Mouse (Mus musculus) intestine, postnatal 0 days (tissue): ENCODE results near the gene Prkcz. TPM values are rescaled to one million over a fixed set of nuclear protein-coding genes. Genes with fewer than 3 reads are reported as not detected.
A peak's percentile ranks its signal among the peaks of the same experiment; 100 is the strongest.

Source experiments
- ATAC-seq: fragments of 200-750 bp; cut with Nextera tagmentation; 2 replicates; pipeline ENCODE4 v1.8.0; 2017; ENCODE audit warnings: mild to moderate bottlenecking, moderate TSS enrichment, moderate library complexity
- H3K27ac ChIP-seq: fragments of 300-500 bp; sonication (generic); 2 replicates; pipeline ENCODE4 v1.5.1; 2014; ENCODE audit warnings: mild to moderate bottlenecking, low read depth, low read length, moderate library complexity
- H3K27me3 ChIP-seq: fragments of 300-500 bp; sonication (generic); replicated peaks from 2 replicates; pipeline ENCODE4 v1.6.1; 2014; ENCODE audit warnings: low read length, mixed read lengths; ENCODE audit not compliant: control insufficient read depth, insufficient read depth
- H3K36me3 ChIP-seq: fragments of 300-500 bp; sonication (generic); 2 replicates; pipeline ENCODE4 v1.6.1; 2014; ENCODE audit warnings: mild to moderate bottlenecking, moderate library complexity; ENCODE audit not compliant: control insufficient read depth, insufficient read depth
- H3K4me1 ChIP-seq: fragments of 300-500 bp; sonication (generic); replicated peaks from 2 replicates; pipeline ENCODE4 v1.6.1; 2014; ENCODE audit warnings: antibody characterized with exemption, low read length, mixed read lengths; ENCODE audit not compliant: control insufficient read depth, insufficient read depth
- H3K4me2 ChIP-seq: fragments of 300-500 bp; sonication (generic); replicated peaks from 2 replicates; pipeline ENCODE4 v1.6.1; 2014; ENCODE audit warnings: low read depth, mild to moderate bottlenecking, moderate library complexity
- H3K4me3 ChIP-seq: fragments of 300-500 bp; sonication (generic); 2 replicates; pipeline ENCODE4 v1.5.1; 2014; ENCODE audit warnings: low read depth, low read length
- H3K9ac ChIP-seq: fragments of 300-500 bp; sonication (generic); 2 replicates; pipeline ENCODE4 v1.6.1; 2014; ENCODE audit warnings: mild to moderate bottlenecking, low read depth, low read length
- H3K9me3 ChIP-seq: fragments of 300-500 bp; sonication (generic); 2 replicates; pipeline ENCODE4 v1.6.1; 2016; ENCODE audit warnings: mixed run types; ENCODE audit not compliant: control insufficient read depth
- CTCF ChIP-seq: sonication (generic); IDR thresholded peaks from 2 replicates; pipeline ENCODE4 v1.5.1; 2016; ENCODE audit warnings: low read depth, mild to moderate bottlenecking, control low read depth, antibody characterized with exemption, moderate library complexity
- WGBS: fragments of 180-500 bp; shearing (Covaris S2); extraction: QIAGEN DNeasy Blood & Tissue Kit; methylation state at CpG from one replicate; pipeline ENCODE4 v1.1.7; 2014; 5-methylcytosine and 5-hydroxymethylcytosine counted together
- polyA plus RNA-seq: library from polyadenylated mRNA; unstranded; fragments of >200 nt; fragmentation: Nextera tagmentation; extraction: Ambion mirVana; gene quantifications from 2 replicates; pipeline ENCODE4 v1.2.1, GENCODE M21; 2015

Gene Prkcz
- polyA plus RNA-seq, 1 experiment from 2014 or later, result 31.7 TPM

DNA sequence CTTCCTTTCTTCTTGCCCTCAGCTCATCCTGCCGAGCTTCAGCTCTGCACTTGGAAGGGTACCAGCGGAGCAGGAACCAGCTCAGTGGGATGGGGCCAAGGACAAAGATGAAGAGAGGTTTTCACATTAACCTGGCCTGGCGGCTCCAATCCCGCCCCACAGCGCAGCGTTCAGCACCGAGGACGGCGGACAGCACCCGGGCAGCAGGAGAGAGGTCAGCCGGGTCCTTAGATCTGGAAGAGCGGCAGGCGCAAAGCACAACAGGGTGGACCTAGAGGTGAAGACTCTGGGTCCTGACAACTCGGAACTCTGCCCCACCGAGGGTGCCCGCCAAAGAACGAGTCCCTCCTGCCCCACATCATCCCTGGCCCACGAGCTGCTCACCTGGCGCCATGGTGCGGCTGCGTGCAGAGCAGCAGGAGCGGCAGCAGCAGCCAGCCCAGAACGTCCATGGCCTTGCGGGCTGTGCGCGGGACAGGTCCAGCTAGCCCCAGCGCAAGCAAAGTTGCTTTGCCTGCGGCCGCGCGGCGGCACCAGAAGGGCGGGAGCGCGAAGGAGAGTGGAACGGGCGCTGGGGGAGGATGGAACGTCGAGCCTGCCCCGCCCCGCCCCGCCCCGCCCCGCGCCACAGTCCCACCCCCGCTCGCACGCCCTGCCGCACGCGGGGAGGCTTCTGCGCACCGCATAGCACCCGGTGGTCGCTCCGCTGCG is 36.5 kb upstream of the Prkcz start, which contains the start of gene Gabrd:
TSS of gene Gabrd (minus strand) at position 602 of the 711 bp plus-strand sequence.
- 1% methylated on average over 50 of the region's 57 CpGs for WGBS
- Histone ChIP-seq H3K27me3 (peaks cover 19% of the 10 kb centered on the region), H3K4me1 (peaks cover 8% of the 10 kb centered on the region; the same call in 1 of the 2 replicates), H3K9ac (no peak within 1 kb of the TSS), H3K4me3 (peak within 1 kb of the TSS; percentile 35), H3K9me3 (no peaks in the 10 kb centered on the region), H3K27ac (no peak within 1 kb of the TSS), H3K4me2 (peak within 1 kb of the TSS; percentile 84), H3K36me3 (no peaks in the 10 kb centered on the region)
- peak; percentile 68 for ATAC-seq
- TF ChIP-seq CTCF, result peak; percentile 28; the same call in 1 of the 2 replicates

DNA sequence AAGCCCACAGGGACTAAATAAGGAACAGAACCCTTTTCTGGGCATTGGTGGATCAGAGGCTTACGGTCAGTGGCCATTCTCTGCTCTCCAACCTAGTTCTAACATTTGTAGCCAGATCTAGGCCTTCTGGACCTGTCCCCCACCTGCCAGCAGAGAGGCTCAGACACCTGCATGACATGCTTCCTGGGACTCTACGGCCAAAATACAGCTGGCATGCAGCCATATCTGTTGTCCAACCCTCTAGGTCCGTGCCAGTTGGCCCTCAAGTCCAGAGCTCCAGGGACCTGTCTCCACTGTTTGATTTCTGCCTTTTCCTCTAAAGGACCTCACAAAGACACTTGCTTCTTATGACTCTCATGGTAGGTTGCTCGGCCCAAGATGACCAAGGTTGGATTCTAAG is 35.6 kb upstream of the Prkcz start:
- 86% methylated on average over 4 of the region's 4 CpGs for WGBS

DNA sequence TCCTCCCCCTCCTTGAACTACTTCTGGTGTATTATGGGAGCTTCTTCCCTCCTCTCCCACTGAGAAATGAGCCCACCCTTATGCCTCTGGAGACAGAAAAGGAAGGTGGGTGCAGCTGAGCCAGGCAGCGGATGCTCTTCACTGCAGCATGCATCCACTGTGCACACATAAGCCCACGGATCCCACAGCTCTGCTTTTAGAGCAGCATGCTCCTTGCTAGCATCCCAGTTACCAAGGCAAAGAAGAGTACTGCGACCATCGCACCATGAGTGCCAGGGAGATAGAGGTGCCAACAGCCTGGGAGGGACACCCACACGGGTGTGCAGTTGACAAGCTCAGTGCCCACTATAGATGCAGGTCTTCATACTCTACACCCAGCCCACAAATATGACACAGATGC is 34.3 kb upstream of the Prkcz start:
- no peak overlapping the region for H3K9ac ChIP-seq
- H3K4me3 ChIP-seq, result no peak overlapping the region
- no peak for TF ChIP-seq CTCF
- no peak overlapping the region for H3K4me2 ChIP-seq
- H3K27ac ChIP-seq, result no peak overlapping the region
- H3K9me3 ChIP-seq, result no peaks in the 10 kb centered on the region
- peaks cover 8% of the 10 kb centered on the region; the same call in 1 of the 2 replicates for H3K4me1 ChIP-seq
- H3K36me3 ChIP-seq, result no peaks in the 10 kb centered on the region
- peaks cover 19% of the 10 kb centered on the region for H3K27me3 ChIP-seq
- 87% methylated on average over 5 of the region's 5 CpGs for WGBS
- no peak for ATAC-seq

More for the DNA sequence above, 35.6 kb upstream of the Prkcz start:
- Histone ChIP-seq H3K4me3 (no peak overlapping the region), H3K27me3 (peaks cover 19% of the 10 kb centered on the region), H3K4me1 (peaks cover 8% of the 10 kb centered on the region; the same call in 1 of the 2 replicates), H3K36me3 (no peaks in the 10 kb centered on the region), H3K9ac (no peak overlapping the region), H3K4me2 (no peak overlapping the region), H3K27ac (no peak overlapping the region), H3K9me3 (no peaks in the 10 kb centered on the region)
- no peak for ATAC-seq
- no peak for TF ChIP-seq CTCF

DNA sequence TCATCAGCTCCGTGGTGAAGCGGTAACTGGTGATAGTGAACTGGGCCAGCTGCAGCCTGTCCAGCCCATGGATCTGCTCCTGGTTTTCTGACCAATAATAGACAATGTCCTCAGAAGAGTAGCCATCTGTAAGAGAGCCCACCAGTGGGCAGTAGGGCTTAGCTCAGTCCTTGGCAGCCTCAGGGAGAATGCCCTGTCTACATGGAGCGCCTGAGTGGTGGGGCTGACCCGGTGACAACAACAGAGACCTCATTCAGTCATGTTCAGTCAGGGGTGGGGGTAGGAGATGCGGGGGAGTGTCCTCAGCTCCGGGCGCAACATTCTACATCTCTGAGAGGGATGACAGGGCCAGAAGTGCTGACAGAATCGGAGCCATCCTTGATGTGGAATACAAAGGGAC is 26.0 kb upstream of the Prkcz start:
- WGBS, result 79% methylated on average over 8 of the region's 8 CpGs
- Histone ChIP-seq H3K36me3 (no peaks in the 10 kb centered on the region), H3K4me3 (no peak overlapping the region), H3K4me2 (no peak overlapping the region), H3K9ac (no peak overlapping the region), H3K27me3 (no peaks in the 10 kb centered on the region), H3K4me1 (no peaks in the 10 kb centered on the region), H3K27ac (no peak overlapping the region), H3K9me3 (no peaks in the 10 kb centered on the region)
- TF ChIP-seq CTCF, result no peak
- no peak for ATAC-seq

DNA sequence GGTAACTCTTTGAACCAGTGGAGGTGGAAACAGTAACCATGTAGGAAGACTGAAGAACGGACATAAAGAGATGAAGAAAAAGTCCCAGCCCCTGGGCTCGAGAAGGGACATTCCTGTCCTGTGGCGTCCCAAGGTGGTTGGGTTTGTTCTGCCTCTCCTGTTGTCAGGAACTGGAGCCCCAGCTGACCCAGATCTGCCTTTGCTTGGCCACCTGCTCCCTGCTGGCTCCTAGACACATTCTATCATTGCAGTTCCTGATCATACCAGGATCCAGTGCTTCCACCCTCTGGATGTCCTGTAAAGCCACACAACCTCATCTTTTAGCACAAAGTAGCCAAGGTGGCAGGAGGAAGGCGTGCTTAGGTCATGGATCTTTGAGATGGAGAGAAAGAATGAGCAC is 22.2 kb upstream of the Prkcz start:
- WGBS, result 82% methylated on average over 4 of the region's 4 CpGs
- Histone ChIP-seq H3K27ac (no peak overlapping the region), H3K36me3 (no peaks in the 10 kb centered on the region), H3K4me3 (no peak overlapping the region), H3K4me2 (no peak overlapping the region), H3K4me1 (no peaks in the 10 kb centered on the region), H3K9me3 (no peaks in the 10 kb centered on the region), H3K9ac (no peak overlapping the region), H3K27me3 (no peaks in the 10 kb centered on the region)
- ATAC-seq, result no peak
- no peak for TF ChIP-seq CTCF

GRCm38 (mm10) chr4:155382752-155383151 is 21.6 kb upstream of the Prkcz start:
- Histone ChIP-seq H3K9me3 (no peaks in the 10 kb centered on the region), H3K27me3 (no peaks in the 10 kb centered on the region), H3K27ac (no peak overlapping the region), H3K4me2 (no peak overlapping the region), H3K36me3 (no peaks in the 10 kb centered on the region), H3K4me3 (no peak overlapping the region), H3K4me1 (no peaks in the 10 kb centered on the region), H3K9ac (no peak overlapping the region)
- 42% methylated on average over 9 of the region's 9 CpGs for WGBS
- TF ChIP-seq CTCF, result no peak
- ATAC-seq, result no peak

DNA sequence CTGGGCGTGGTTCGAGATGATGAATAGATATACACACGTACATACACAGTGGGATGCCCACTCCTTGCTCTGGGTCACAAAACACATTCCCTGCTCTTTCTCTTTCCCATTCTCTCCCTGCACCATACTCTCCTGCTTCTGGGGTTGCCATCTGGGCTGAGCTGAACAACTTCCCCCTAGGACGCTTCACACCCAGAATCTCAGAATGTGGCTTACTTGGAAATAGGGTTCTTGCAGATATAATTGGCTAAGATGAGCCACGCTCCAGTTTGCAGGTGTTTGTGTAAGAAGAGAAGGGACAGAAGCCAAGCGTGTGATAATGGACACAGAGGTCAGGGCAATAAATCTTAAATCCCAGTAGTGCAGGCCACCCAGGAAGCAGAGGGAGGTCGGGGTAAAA is 20.8 kb upstream of the Prkcz start:
- no peak overlapping the region for H3K4me2 ChIP-seq
- no peaks in the 10 kb centered on the region for H3K27me3 ChIP-seq
- no peaks in the 10 kb centered on the region for H3K4me1 ChIP-seq
- TF ChIP-seq CTCF, result no peak
- H3K9ac ChIP-seq, result no peak overlapping the region
- 31% methylated on average over 7 of the region's 7 CpGs for WGBS
- ATAC-seq, result no peak
- H3K9me3 ChIP-seq, result no peaks in the 10 kb centered on the region
- no peak overlapping the region for H3K27ac ChIP-seq
- H3K36me3 ChIP-seq, result no peaks in the 10 kb centered on the region
- H3K4me3 ChIP-seq, result no peak overlapping the region
